Comparison of ENCODE assay signal across 21 mouse cellular contexts in genomic region chr9:63495786-63496185, GRCm38 (mm10).
A peak's percentile ranks its signal among the peaks of the same experiment; 100 is the strongest.
DNase-seq lines count a peak whose midpoint lies in the region; ATAC-seq and TF ChIP-seq lines count a peak whose summit lies in the region.
"Had no signal": no experiment of that assay in that cellular context is flagged by ENCODE, and none has a peak within 500 bp of the region (broad histone marks: within the 10 kb centered on the region; RNA-seq: fewer than 3 reads in every experiment).

No protein-coding gene starts in this region.

- no peak overlapping the region for H3K9ac ChIP-seq in liver, embryonic 14.5 days (replicated peaks)
- H3K9ac ChIP-seq: embryonic facial prominence, embryonic 12.5 days; forebrain, embryonic 13.5 days; forebrain, embryonic 15.5 days; forebrain, postnatal 0 days had no signal

- TF ChIP-seq POLR2A in thymus, adult 2 months (IDR thresholded peaks at IDR 0.05; ENCODE audit: control insufficient read depth, extremely low read depth, insufficient read depth, low read length, poor library complexity) = no peak

- TF ChIP-seq EP300 in liver, embryonic 14.5 days (IDR thresholded peaks at IDR 0.05; ENCODE audit: low read depth) = peak; percentile 55

- TF ChIP-seq CTCF in liver, embryonic 14.5 days (IDR thresholded peaks at IDR 0.05; ENCODE audit: low read depth) = no peak
- TF ChIP-seq CTCF in thymus, adult 2 months (IDR thresholded peaks at IDR 0.05; ENCODE audit: borderline replicate concordance, control insufficient read depth, extremely low read depth, insufficient read depth, low read length, poor library complexity) = no peak

- H3K9me3 ChIP-seq in liver, embryonic 14.5 days (ENCODE audit: control insufficient read depth, low read length) = no peaks in the 10 kb centered on the region
- H3K9me3 ChIP-seq: embryonic facial prominence, embryonic 10.5 days; embryonic facial prominence, embryonic 12.5 days; forebrain, embryonic 13.5 days; forebrain, embryonic 15.5 days had no signal

- H3K4me1 ChIP-seq in liver, embryonic 14.5 days (replicated peaks; ENCODE audit: control insufficient read depth in 2 of 2, insufficient read depth in 2 of 2, low read length in 1 of 2) = peaks cover 8 to 11% of the 10 kb centered on the region in 2 experiments; a peak in 3 of 4 replicates
- H3K4me1 ChIP-seq in thymus, adult 2 months (replicated peaks; ENCODE audit: control insufficient read depth, insufficient read depth, low read length) = peaks cover 11% of the 10 kb centered on the region
- H3K4me1 ChIP-seq: embryonic facial prominence, embryonic 12.5 days had no signal

- no peak for ATAC-seq in liver, embryonic 14.5 days (ENCODE audit: insufficient read depth)
- ATAC-seq in common myeloid progenitor, adult 5-6 weeks (replicated peaks; ENCODE audit: low read depth, poor library complexity, severe bottlenecking) = peak; percentile 50; the same call in 1 of the 2 replicates
- ATAC-seq in megakaryocyte-erythroid progenitor cell, adult 5-6 weeks (replicated peaks; ENCODE audit: low FRiP score, low TSS enrichment, poor library complexity, severe bottlenecking) = peak; percentile 47; the same call in 1 of the 2 replicates
- ATAC-seq: forebrain, embryonic 13.5 days; forebrain, embryonic 15.5 days; forebrain, postnatal 0 days had no signal

- H3K27ac ChIP-seq in liver, embryonic 14.5 days = no peak overlapping the region
- no peak overlapping the region for H3K27ac ChIP-seq in thymus, adult 2 months (ENCODE audit: control insufficient read depth, insufficient read depth, low read length)
- H3K27ac ChIP-seq: embryonic facial prominence, embryonic 10.5 days; embryonic facial prominence, embryonic 12.5 days; forebrain, embryonic 13.5 days; forebrain, embryonic 15.5 days had no signal

- H3K27me3 ChIP-seq in liver, embryonic 14.5 days (ENCODE audit: control insufficient read depth, insufficient read depth, low read length) = no peaks in the 10 kb centered on the region
- no peaks in the 10 kb centered on the region for H3K27me3 ChIP-seq in thymus, adult 2 months (ENCODE audit: control insufficient read depth, insufficient read depth, low read length)
- H3K27me3 ChIP-seq: embryonic facial prominence, embryonic 12.5 days had no signal

- WGBS in liver, embryonic 14.5 days (ENCODE audit: insufficient replicate concordance) = 25% methylated on average over 2 of the region's 2 CpGs
- 88% methylated on average over 2 of the region's 2 CpGs for WGBS in thymus, adult 2 months

- no peak overlapping the region for H3K4me2 ChIP-seq in liver, embryonic 14.5 days (ENCODE audit: low read depth)
- H3K4me2 ChIP-seq: embryonic facial prominence, embryonic 12.5 days; forebrain, embryonic 13.5 days; forebrain, embryonic 15.5 days had no signal

- H3K4me3 ChIP-seq in liver, embryonic 14.5 days (ENCODE audit: insufficient read depth in 1 of 2, low read depth in 2 of 2, low read length in 2 of 2) = no peak overlapping the region
- H3K4me3 ChIP-seq in thymus, adult 2 months (ENCODE audit: control insufficient read depth, insufficient read depth, low read length) = no peak overlapping the region
- H3K4me3 ChIP-seq: embryonic facial prominence, embryonic 10.5 days; embryonic facial prominence, embryonic 12.5 days; forebrain, embryonic 13.5 days; forebrain, embryonic 15.5 days had no signal

- H3K36me3 ChIP-seq in liver, embryonic 14.5 days (replicated peaks; ENCODE audit: control insufficient read depth, insufficient read depth, low read depth) = no peaks in the 10 kb centered on the region
- no peaks in the 10 kb centered on the region for H3K36me3 ChIP-seq in thymus, adult 2 months (ENCODE audit: control insufficient read depth, insufficient read depth, low read length)
- H3K36me3 ChIP-seq: embryonic facial prominence, embryonic 10.5 days; embryonic facial prominence, embryonic 12.5 days; forebrain, embryonic 15.5 days had no signal

- peak in 1 of 3 experiments; percentile 9 for DNase-seq in liver, embryonic 14.5 days (ENCODE audit: low read depth in 3 of 3, low spot score in 3 of 3)
- DNase-seq in liver = no peak
- DNase-seq in MEL-GATA-1-ER (ENCODE audit: extremely low read depth, low read depth) = peak; percentile 54
- no peak for DNase-seq in layer of hippocampus, adult 11-12 months (ENCODE audit: low spot score)
- DNase-seq in thymus, adult 2 months = no peak
- no peak for DNase-seq in cerebellum, adult 8-10 months
- DNase-seq: adrenal gland, adult 2 months; adrenal gland, postnatal 10 days; adrenal gland, postnatal 25 days; cerebellum, adult 11 months; cerebellum, adult 18-20 months; cerebellum, adult 9-11 months; cerebellum, postnatal 14 days; cerebellum, postnatal 36 days; forebrain, postnatal 0 days had no signal
